Comparison of ENCODE assay signal across 8 mouse cellular contexts in genomic region chr3:137918172-137918931, GRCm38 (mm10). TPM values are rescaled to one million over a fixed set of nuclear protein-coding genes. Genes with fewer than 3 reads are reported as not detected.
A peak's percentile ranks its signal among the peaks of the same experiment; 100 is the strongest.
DNase-seq lines count a peak whose midpoint lies in the region; ATAC-seq and TF ChIP-seq lines count a peak whose summit lies in the region.

TSS of gene Lamtor3 (plus strand) at chr3:137918506.

- ATAC-seq in forebrain, embryonic 13.5 days: peak; percentile 95
- peak; percentile 95 for ATAC-seq in liver, postnatal 0 days
- ATAC-seq in neural tube, embryonic 14.5 days (ENCODE audit: low read depth): peak; percentile 94

- H3K4me2 ChIP-seq in forebrain, embryonic 13.5 days: peak within 1 kb of the TSS; percentile 81
- H3K4me2 ChIP-seq in liver, postnatal 0 days (ENCODE audit: low read depth, low read length): peak within 1 kb of the TSS; percentile 76
- peak within 1 kb of the TSS; percentile 77 for H3K4me2 ChIP-seq in neural tube, embryonic 14.5 days (ENCODE audit: low read depth, low read length)

- H3K27me3 ChIP-seq in E14TG2a.4 (ENCODE audit: insufficient read depth, low read length): no peaks in the 10 kb centered on the region
- no peaks in the 10 kb centered on the region for H3K27me3 ChIP-seq in forebrain, embryonic 13.5 days
- H3K27me3 ChIP-seq in liver, postnatal 0 days (ENCODE audit: insufficient read depth, low read length): no peaks in the 10 kb centered on the region
- no peaks in the 10 kb centered on the region for H3K27me3 ChIP-seq in neural tube, embryonic 14.5 days (ENCODE audit: control insufficient read depth, insufficient read depth, low read length)

- TF ChIP-seq CTCF in E14TG2a.4 (conservative IDR thresholded peaks at IDR 0.05; ENCODE audit: low read length): no peak
- peak; percentile 32; the same call in 1 of the 2 replicates for TF ChIP-seq CTCF in liver, postnatal 0 days (IDR thresholded peaks at IDR 0.05; ENCODE audit: low read depth)

- intact Hi-C loops in heart, postnatal 10 days (cut with DNase I): loop anchor here (2.0 to 10.0 kb wide), 3 partner anchors 54 to 229 kb away; partner anchors contain the start of gene H2afz

- peak within 1 kb of the TSS; percentile 88 for H3K9ac ChIP-seq in forebrain, embryonic 13.5 days
- H3K9ac ChIP-seq in liver, postnatal 0 days (replicated peaks): peak within 1 kb of the TSS; percentile 86
- H3K9ac ChIP-seq in neural tube, embryonic 14.5 days (replicated peaks; ENCODE audit: low read depth, low read length): peak within 1 kb of the TSS; percentile 64

- H3K27ac ChIP-seq in forebrain, embryonic 13.5 days: peak within 1 kb of the TSS; percentile 80
- peak within 1 kb of the TSS; percentile 93 for H3K27ac ChIP-seq in liver, postnatal 0 days (ENCODE audit: low read depth)
- H3K27ac ChIP-seq in neural tube, embryonic 14.5 days (ENCODE audit: low read depth, low read length): peak within 1 kb of the TSS; percentile 85

- H3K36me3 ChIP-seq in E14TG2a.4 (ENCODE audit: insufficient read depth, low read length): peaks cover 26% of the 10 kb centered on the region
- H3K36me3 ChIP-seq in forebrain, embryonic 13.5 days (ENCODE audit: poor library complexity, severe bottlenecking): peaks cover 15% of the 10 kb centered on the region
- peaks cover 16% of the 10 kb centered on the region for H3K36me3 ChIP-seq in liver, postnatal 0 days (replicated peaks; ENCODE audit: insufficient read depth, low read length)
- no peaks in the 10 kb centered on the region for H3K36me3 ChIP-seq in neural tube, embryonic 14.5 days (ENCODE audit: control insufficient read depth, insufficient read depth, low read length)

- H3K9me3 ChIP-seq in E14TG2a.4 (ENCODE audit: low read length): no peaks in the 10 kb centered on the region
- no peaks in the 10 kb centered on the region for H3K9me3 ChIP-seq in forebrain, embryonic 13.5 days (replicated peaks)
- no peaks in the 10 kb centered on the region for H3K9me3 ChIP-seq in liver, postnatal 0 days (ENCODE audit: low read length)
- H3K9me3 ChIP-seq in neural tube, embryonic 14.5 days (ENCODE audit: control insufficient read depth, low read length): no peaks in the 10 kb centered on the region

- peak; percentile 62 for TF ChIP-seq EP300 in liver, postnatal 0 days (IDR thresholded peaks at IDR 0.05; ENCODE audit: low read depth)

- under 1% methylated on average over 47 of the region's 47 CpGs for WGBS in forebrain, embryonic 13.5 days
- WGBS in large intestine, adult 2 months: 1% methylated on average over 47 of the region's 47 CpGs
- under 1% methylated on average over 47 of the region's 47 CpGs for WGBS in liver, postnatal 0 days (ENCODE audit: insufficient replicate concordance)
- WGBS in neural tube, embryonic 14.5 days: 1% methylated on average over 47 of the region's 47 CpGs

- DNase-seq in c-Kit-positive CD71-positive TER-119-positive erythroid progenitor cells, embryonic 14.5 days (ENCODE audit: low spot score): peak; percentile 84
- DNase-seq in heart, postnatal 10 days: peak; percentile 92 to 94
- DNase-seq in large intestine, adult 2 months (ENCODE audit: low read depth, low spot score): peak; percentile 66
- peak; percentile 95 for DNase-seq in liver, postnatal 0 days
- peak; percentile 92 for DNase-seq in testis, postnatal 10 days (ENCODE audit: low spot score)

- H3K4me3 ChIP-seq in E14TG2a.4 (replicated peaks; ENCODE audit: low read length): peak within 1 kb of the TSS; percentile 98
- peak within 1 kb of the TSS; percentile 93 for H3K4me3 ChIP-seq in forebrain, embryonic 13.5 days
- peak within 1 kb of the TSS; percentile 87 for H3K4me3 ChIP-seq in liver, postnatal 0 days (ENCODE audit: low read depth, low read length)
- H3K4me3 ChIP-seq in neural tube, embryonic 14.5 days (ENCODE audit: low read depth, low read length): peak within 1 kb of the TSS; percentile 64

- peaks cover 15% of the 10 kb centered on the region for H3K4me1 ChIP-seq in E14TG2a.4 (replicated peaks; ENCODE audit: low read depth, low read length)
- H3K4me1 ChIP-seq in forebrain, embryonic 13.5 days: peaks cover 19% of the 10 kb centered on the region
- H3K4me1 ChIP-seq in liver, postnatal 0 days (ENCODE audit: insufficient read depth): peaks cover 15% of the 10 kb centered on the region
- H3K4me1 ChIP-seq in neural tube, embryonic 14.5 days (ENCODE audit: control insufficient read depth, insufficient read depth, low read length): peaks cover 14% of the 10 kb centered on the region; the same call in 1 of the 2 replicates

RNA-seq across cellular contexts. Expression of gene Lamtor3, which starts in this region (rescaled TPM):
- 126 and 129 TPM in 2 replicates for polyA plus RNA-seq in forebrain, embryonic 13.5 days (2015; fragmentation: Nextera tagmentation; extraction: Ambion mirVana)
- total RNA-seq in heart, postnatal 10 days (2021): 10 to 100 TPM; 87.8 to 98.0 TPM
- 25.4 and 29.1 TPM in 2 replicates for polyA plus RNA-seq in large intestine, adult 2 months (2012; rRNA removed)
- 44.3 and 46.5 TPM in 2 replicates for polyA plus RNA-seq in liver, postnatal 0 days (2015; fragmentation: Nextera tagmentation; extraction: Ambion mirVana)
- 123 and 132 TPM in 2 replicates for polyA plus RNA-seq in neural tube, embryonic 14.5 days (2014; fragmentation: Nextera tagmentation; extraction: Ambion mirVana)

Comparison
In these comparisons a context has a peak if more than half of its experiments do, and no peak if none do; other contexts are left out.
1. Peak in every context shown above with its lines: DNase-seq, ATAC-seq, H3K4me3 ChIP-seq and H3K27ac ChIP-seq.